Mouse (Mus musculus) spleen, postnatal 36 days (tissue): ENCODE measurements around the gene Polr3c.
"Not testable (repeated sequence)": the region's sequence is repeated elsewhere in the genome, so short reads cannot be mapped to it uniquely, and the experiment has no call there.

Experiments used
- DNase-seq, 2 experiments: peaks; one replicate each; pipeline ENCODE4 v3.0.0; 2022; ENCODE audit warnings: low spot score in 2 of 2, mixed read lengths in 1 of 2

Gene Polr3c

GRCm38 (mm10) chr3:96727343-96727827, at the start of gene Polr3c, which contains the start of gene Rnf115:
TSS of gene Polr3c (minus strand) at chr3:96727628.
TSS of gene Rnf115 (plus strand) at chr3:96727664.
- DNase-seq = peak; percentile 96 to 98

GRCm38 (mm10) chr3:96777120-96777519, 49.7 kb upstream of the Polr3c start:
- no peak for DNase-seq

GRCm38 (mm10) chr3:96772949-96773348, 45.5 kb upstream of the Polr3c start:
- no peak for DNase-seq

GRCm38 (mm10) chr3:96769971-96770370, 42.5 kb upstream of the Polr3c start:
- no peak for DNase-seq

- no peak for DNase-seq
Measured at GRCm38 (mm10) chr3:96764528-96764927, 37.1 kb upstream of the Polr3c start.

GRCm38 (mm10) chr3:96759695-96760094, 32.3 kb upstream of the Polr3c start:
- peak in 1 of 2 experiments; percentile 18 for DNase-seq

- DNase-seq = no peak
Measured at GRCm38 (mm10) chr3:96757691-96758090, 30.3 kb upstream of the Polr3c start.

GRCm38 (mm10) chr3:96755935-96756334, 28.5 kb upstream of the Polr3c start:
- no peak for DNase-seq

- no peak for DNase-seq
Measured at GRCm38 (mm10) chr3:96746829-96747228, 19.4 kb upstream of the Polr3c start.

GRCm38 (mm10) chr3:96744348-96744747, 16.9 kb upstream of the Polr3c start:
- DNase-seq = no peak

- DNase-seq = not testable (repeated sequence)
Measured at GRCm38 (mm10) chr3:96740279-96740678, 12.9 kb upstream of the Polr3c start.

- no peak for DNase-seq
Measured at GRCm38 (mm10) chr3:96737995-96738394, 10.6 kb upstream of the Polr3c start.

GRCm38 (mm10) chr3:96737013-96737740, 9.7 kb upstream of the Polr3c start:
- DNase-seq = no peak

- DNase-seq = no peak
Measured at GRCm38 (mm10) chr3:96735200-96735599, 7.8 kb upstream of the Polr3c start.

- DNase-seq = no peak
Measured at GRCm38 (mm10) chr3:96733984-96734383, 6.6 kb upstream of the Polr3c start.

GRCm38 (mm10) chr3:96730785-96731184, 3.4 kb upstream of the Polr3c start:
- no peak for DNase-seq

GRCm38 (mm10) chr3:96729403-96729784, 2.0 kb upstream of the Polr3c start:
- DNase-seq = no peak

- DNase-seq = no peak
Measured at GRCm38 (mm10) chr3:96728634-96729402, 1.4 kb upstream of the Polr3c start.

- no peak for DNase-seq
Measured at GRCm38 (mm10) chr3:96727828-96728633, 603 bp upstream of the Polr3c start.

- DNase-seq = no peak
Measured at GRCm38 (mm10) chr3:96719173-96719572, 8.3 kb downstream of the Polr3c start.

GRCm38 (mm10) chr3:96715854-96716253, 11.6 kb downstream of the Polr3c start:
- DNase-seq = no peak

GRCm38 (mm10) chr3:96714286-96714685, 13.1 kb downstream of the Polr3c start:
- no peak for DNase-seq
